Comparison of ENCODE assay signal across 23 mouse cellular contexts in genomic region chr15:81156453-81156852, GRCm38 (mm10). TPM values are rescaled to one million over a fixed set of nuclear protein-coding genes. Genes with fewer than 3 reads are reported as not detected.
A peak's percentile ranks its signal among the peaks of the same experiment; 100 is the strongest.
DNase-seq lines count a peak whose midpoint lies in the region; ATAC-seq and TF ChIP-seq lines count a peak whose summit lies in the region.
"Had no signal": no experiment of that assay in that cellular context is flagged by ENCODE, and none has a peak within 500 bp of the region (broad histone marks: within the 10 kb centered on the region; RNA-seq: fewer than 3 reads in every experiment).

No protein-coding gene starts in this region.

- in situ Hi-C loops in Patski (cut with MboI; ENCODE audit: low pct_unique_long_range_greater_than_20kb): no loop called here

- no peak overlapping the region for H3K27ac ChIP-seq in kidney, postnatal 0 days
- no peak overlapping the region for H3K27ac ChIP-seq in kidney, embryonic 15.5 days
- H3K27ac ChIP-seq in thymus, adult 2 months (ENCODE audit: control insufficient read depth, insufficient read depth, low read length): no peak overlapping the region
- H3K27ac ChIP-seq: embryonic facial prominence, embryonic 15.5 days; heart, embryonic 13.5 days; limb, embryonic 13.5 days; midbrain, embryonic 15.5 days had no signal

- no peaks in the 10 kb centered on the region for H3K9me3 ChIP-seq in kidney, postnatal 0 days (replicated peaks; ENCODE audit: low read length)
- no peaks in the 10 kb centered on the region for H3K9me3 ChIP-seq in kidney, embryonic 15.5 days (replicated peaks)
- H3K9me3 ChIP-seq: embryonic facial prominence, embryonic 15.5 days; heart, embryonic 13.5 days; limb, embryonic 13.5 days; midbrain, embryonic 15.5 days had no signal

- no peak overlapping the region for H3K4me2 ChIP-seq in kidney, postnatal 0 days (ENCODE audit: low read length)
- H3K4me2 ChIP-seq in kidney, embryonic 15.5 days: no peak overlapping the region
- H3K4me2 ChIP-seq: embryonic facial prominence, embryonic 15.5 days; heart, embryonic 13.5 days; limb, embryonic 13.5 days; midbrain, embryonic 15.5 days had no signal

- POLR2A ChIA-PET in Patski (lab: Charles Lee): no interaction called here

- peak; percentile 39 for TF ChIP-seq CTCF in kidney, postnatal 0 days (IDR thresholded peaks at IDR 0.05; ENCODE audit: low read depth)
- TF ChIP-seq CTCF in thymus, adult 2 months (IDR thresholded peaks at IDR 0.05; ENCODE audit: borderline replicate concordance, control insufficient read depth, extremely low read depth, insufficient read depth, low read length, poor library complexity): no peak
- peak; percentile 47 for TF ChIP-seq CTCF in Patski (IDR thresholded peaks at IDR 0.05)

- no peaks in the 10 kb centered on the region for H3K27me3 ChIP-seq in kidney, postnatal 0 days (ENCODE audit: insufficient read depth, low read length)
- no peaks in the 10 kb centered on the region for H3K27me3 ChIP-seq in kidney, embryonic 15.5 days
- no peaks in the 10 kb centered on the region for H3K27me3 ChIP-seq in thymus, adult 2 months (ENCODE audit: control insufficient read depth, insufficient read depth, low read length)
- no peaks in the 10 kb centered on the region for H3K27me3 ChIP-seq in Patski
- H3K27me3 ChIP-seq in splenic B cell, adult 2 months (ENCODE audit: control insufficient read depth, insufficient read depth, low read length, poor library complexity, severe bottlenecking): no peaks in the 10 kb centered on the region
- H3K27me3 ChIP-seq: embryonic facial prominence, embryonic 15.5 days; heart, embryonic 13.5 days; limb, embryonic 13.5 days; midbrain, embryonic 15.5 days had no signal

- no peak overlapping the region for H3K9ac ChIP-seq in kidney, postnatal 0 days (ENCODE audit: low read depth, low read length)
- H3K9ac ChIP-seq in kidney, embryonic 15.5 days: no peak overlapping the region
- H3K9ac ChIP-seq: embryonic facial prominence, embryonic 15.5 days; heart, embryonic 13.5 days; limb, embryonic 13.5 days; midbrain, embryonic 15.5 days had no signal

- ATAC-seq in kidney, postnatal 0 days (replicated peaks; ENCODE audit: low FRiP score, low read depth): no peak
- no peak for ATAC-seq in kidney, embryonic 15.5 days (replicated peaks; ENCODE audit: low FRiP score)
- ATAC-seq in Patski: no peak
- ATAC-seq: forebrain, embryonic 16.5 days; hindbrain, embryonic 16.5 days; midbrain, embryonic 15.5 days had no signal

- H3K4me3 ChIP-seq in kidney, postnatal 0 days (replicated peaks; ENCODE audit: low read depth, low read length): no peak overlapping the region
- no peak overlapping the region for H3K4me3 ChIP-seq in kidney, embryonic 15.5 days (replicated peaks)
- no peak overlapping the region for H3K4me3 ChIP-seq in thymus, adult 2 months (ENCODE audit: control insufficient read depth, insufficient read depth, low read length)
- H3K4me3 ChIP-seq: embryonic facial prominence, embryonic 15.5 days; heart, embryonic 13.5 days; limb, embryonic 13.5 days; midbrain, embryonic 15.5 days had no signal

- peaks cover 15% of the 10 kb centered on the region; the same call in 1 of the 2 replicates for H3K4me1 ChIP-seq in kidney, postnatal 0 days (replicated peaks; ENCODE audit: insufficient read depth, low read length)
- H3K4me1 ChIP-seq in kidney, embryonic 15.5 days: peaks cover 35% of the 10 kb centered on the region
- no peaks in the 10 kb centered on the region for H3K4me1 ChIP-seq in thymus, adult 2 months (replicated peaks; ENCODE audit: control insufficient read depth, insufficient read depth, low read length)
- H3K4me1 ChIP-seq: midbrain, embryonic 15.5 days had no signal

- no peak for TF ChIP-seq POLR2A in thymus, adult 2 months (IDR thresholded peaks at IDR 0.05; ENCODE audit: control insufficient read depth, extremely low read depth, insufficient read depth, low read length, poor library complexity)

- WGBS in kidney, postnatal 0 days: 84% methylated on average over 2 of the region's 2 CpGs
- 81% methylated on average over 2 of the region's 2 CpGs for WGBS in kidney, embryonic 15.5 days
- WGBS in thymus, adult 2 months: 90% methylated on average over 2 of the region's 2 CpGs

- no peak for DNase-seq in kidney, postnatal 0 days (ENCODE audit: low spot score)
- peak; percentile 9 for DNase-seq in thymus, adult 2 months
- DNase-seq in thymus, postnatal 0 days (ENCODE audit: low spot score): no peak
- DNase-seq in Patski (ENCODE audit: low read depth, low spot score): no peak
- peak; percentile 36 for DNase-seq in splenic B cell, adult 2 months (ENCODE audit: low read depth, low spot score)
- DNase-seq in cerebellum, adult 9-11 months: no peak
- DNase-seq in spleen, adult 12 weeks (ENCODE audit: low spot score): no peak
- DNase-seq: adrenal gland, postnatal 14 days; cerebellum, adult 11 months; cerebellum, postnatal 36 days; heart, postnatal 4 days; kidney, adult 2 months; kidney, postnatal 25 days; lung, postnatal 14 days; retina, postnatal 1 day; right cerebral cortex, postnatal 4 days had no signal

- no peaks in the 10 kb centered on the region for H3K36me3 ChIP-seq in kidney, postnatal 0 days (ENCODE audit: insufficient read depth, low read length)
- H3K36me3 ChIP-seq in kidney, embryonic 15.5 days: no peaks in the 10 kb centered on the region
- no peaks in the 10 kb centered on the region for H3K36me3 ChIP-seq in thymus, adult 2 months (ENCODE audit: control insufficient read depth, insufficient read depth, low read length)
- 0 out of 2 replicates have a peak, but pooled peaks cover 4% of the 10 kb centered on the region for H3K36me3 ChIP-seq in splenic B cell, adult 2 months (ENCODE audit: control insufficient read depth, insufficient read depth, low read length, poor library complexity, severe bottlenecking)
- H3K36me3 ChIP-seq: embryonic facial prominence, embryonic 15.5 days; heart, embryonic 13.5 days; limb, embryonic 13.5 days; midbrain, embryonic 15.5 days had no signal

- CTCF ChIA-PET in Patski (lab: Charles Lee): interaction anchor here (1.0 to 1.2 kb wide), 2 partner anchors 12 to 69 kb away, joined by 3 read pairs; no protein-coding TSS in a partner anchor

RNA-seq across cellular contexts. Expression of gene Mrtfa, which starts 34.1 kb away (rescaled TPM):
- 13.2 and 14.1 TPM in 2 replicates for polyA plus RNA-seq in kidney, postnatal 0 days (2015; fragmentation: Nextera tagmentation; extraction: Ambion mirVana)
- 23.4 and 27.0 TPM in 2 replicates for polyA plus RNA-seq in kidney, embryonic 15.5 days (2015; fragmentation: Nextera tagmentation; extraction: Ambion mirVana)
- 114 and 127 TPM in 2 replicates for polyA plus RNA-seq in thymus, adult 2 months (2012; rRNA removed)
- polyA plus RNA-seq in thymus, postnatal 0 days (2015; fragmentation: Nextera tagmentation; extraction: Ambion mirVana): 17.3 and 19.0 TPM in 2 replicates
- polyA plus RNA-seq in Patski (2021): 48.0 TPM

Comparison
In these comparisons a context has a peak if more than half of its experiments do, and no peak if none do; other contexts are left out.
1. DNase-seq: peak in thymus, adult 2 months (single experiment) and splenic B cell, adult 2 months (single experiment); none in kidney, postnatal 0 days (single experiment), thymus, postnatal 0 days (single experiment), Patski (single experiment), cerebellum, adult 9-11 months (single experiment) and spleen, adult 12 weeks (single experiment).